Mouse (Mus musculus): Measurements from ENCODE around the gene Bach2.

The Bach2 gene

DNA sequence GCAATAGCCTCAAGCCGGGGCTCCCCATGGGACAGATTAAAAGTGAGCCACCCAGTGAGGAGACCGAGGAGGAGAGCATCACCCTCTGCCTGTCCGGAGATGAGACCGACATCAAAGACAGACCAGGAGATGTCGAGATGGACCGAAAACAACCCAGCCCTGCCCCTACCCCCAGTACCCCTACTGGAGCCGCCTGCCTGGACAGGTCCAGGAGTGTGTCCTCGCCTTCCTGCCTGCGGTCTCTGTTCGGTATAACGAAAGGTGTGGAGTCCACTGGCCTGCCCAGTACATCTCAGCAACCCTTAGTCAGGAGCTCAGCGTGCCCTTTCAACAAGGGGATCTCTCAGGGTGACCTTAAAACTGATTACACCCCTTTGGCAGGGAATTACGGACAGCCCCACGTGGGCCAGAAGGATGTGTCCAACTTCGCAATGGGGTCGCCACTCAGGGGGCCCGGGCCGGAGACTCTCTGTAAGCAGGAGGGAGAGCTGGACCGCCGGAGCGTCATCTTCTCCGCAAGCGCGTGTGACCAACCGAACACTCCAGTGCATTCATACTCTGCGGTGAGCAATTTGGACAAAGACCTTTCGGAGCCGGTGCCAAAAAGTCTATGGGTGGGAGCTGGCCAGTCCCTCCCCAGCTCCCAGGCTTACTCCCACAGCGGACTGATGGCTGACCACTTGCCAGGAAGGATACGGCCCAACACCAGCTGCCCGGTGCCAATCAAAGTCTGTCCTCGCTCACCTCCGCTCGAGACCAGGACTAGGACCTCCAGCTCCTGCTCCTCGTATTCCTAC is 323.9 kb downstream of the Bach2 start:
- no peak for DNase-seq (ENCODE audit: low spot score in 2 of 2)

DNA sequence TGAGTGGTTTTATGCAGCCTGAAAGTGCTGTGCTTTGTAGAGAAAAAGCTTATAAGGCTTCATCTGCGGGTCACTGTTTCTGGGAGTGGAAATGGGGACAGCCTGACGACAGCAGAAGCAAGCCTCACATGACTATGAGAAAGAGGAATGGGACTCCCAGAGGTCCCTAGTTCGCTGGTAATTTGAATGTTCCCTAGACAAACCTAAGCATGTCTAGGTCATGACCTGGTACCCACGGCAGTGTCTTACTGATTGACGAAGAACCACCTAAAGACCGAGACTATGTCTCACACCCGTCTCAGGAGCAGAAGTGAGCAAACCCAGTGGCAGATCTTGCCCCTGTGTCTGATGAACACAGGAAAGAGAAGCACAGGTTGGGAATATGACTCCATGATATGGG is 325.8 kb downstream of the Bach2 start:
- DNase-seq (ENCODE audit: low spot score in 2 of 2): no peak

DNA sequence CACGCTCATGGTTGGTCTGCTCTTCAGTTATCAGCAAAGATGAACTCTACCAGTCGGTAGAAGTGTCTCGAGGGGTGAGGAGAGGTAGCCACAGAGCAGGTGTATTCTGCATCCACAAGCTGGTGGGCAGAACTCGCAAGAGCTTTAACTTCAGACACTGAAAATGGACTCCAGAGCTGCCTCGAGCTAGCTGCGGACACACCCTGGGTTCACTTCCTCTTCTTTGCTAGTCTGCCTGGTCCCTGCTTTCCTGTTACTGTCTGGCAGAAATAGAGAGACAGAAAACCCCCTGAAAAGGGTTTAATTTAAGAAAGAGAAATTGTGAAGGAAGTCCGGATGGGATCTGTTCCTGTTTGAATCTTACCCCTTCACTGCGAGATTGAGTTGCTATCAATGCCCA is 326.3 kb downstream of the Bach2 start:
- DNase-seq (ENCODE audit: low spot score in 2 of 2): no peak

DNA sequence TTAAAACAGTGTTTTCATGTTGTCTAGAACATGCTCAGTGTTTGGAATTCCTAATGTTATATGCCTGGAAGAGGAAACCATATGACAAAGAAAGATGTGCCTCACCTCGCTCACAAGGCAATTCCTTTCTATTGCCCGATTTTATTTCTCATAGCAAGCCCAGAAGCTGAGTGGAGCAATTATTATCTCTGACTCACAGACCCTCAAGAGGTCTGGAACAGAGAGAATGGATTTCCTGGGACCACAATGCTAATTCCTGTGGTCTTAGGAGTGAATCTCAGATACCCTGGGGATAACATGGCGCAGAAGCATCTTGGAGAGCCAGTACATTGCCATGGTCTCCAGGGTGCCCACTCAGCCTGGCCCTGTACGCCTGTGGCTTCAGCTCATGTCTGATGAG is 330.4 kb downstream of the Bach2 start:
- no peak for DNase-seq (ENCODE audit: low spot score in 2 of 2)

DNA sequence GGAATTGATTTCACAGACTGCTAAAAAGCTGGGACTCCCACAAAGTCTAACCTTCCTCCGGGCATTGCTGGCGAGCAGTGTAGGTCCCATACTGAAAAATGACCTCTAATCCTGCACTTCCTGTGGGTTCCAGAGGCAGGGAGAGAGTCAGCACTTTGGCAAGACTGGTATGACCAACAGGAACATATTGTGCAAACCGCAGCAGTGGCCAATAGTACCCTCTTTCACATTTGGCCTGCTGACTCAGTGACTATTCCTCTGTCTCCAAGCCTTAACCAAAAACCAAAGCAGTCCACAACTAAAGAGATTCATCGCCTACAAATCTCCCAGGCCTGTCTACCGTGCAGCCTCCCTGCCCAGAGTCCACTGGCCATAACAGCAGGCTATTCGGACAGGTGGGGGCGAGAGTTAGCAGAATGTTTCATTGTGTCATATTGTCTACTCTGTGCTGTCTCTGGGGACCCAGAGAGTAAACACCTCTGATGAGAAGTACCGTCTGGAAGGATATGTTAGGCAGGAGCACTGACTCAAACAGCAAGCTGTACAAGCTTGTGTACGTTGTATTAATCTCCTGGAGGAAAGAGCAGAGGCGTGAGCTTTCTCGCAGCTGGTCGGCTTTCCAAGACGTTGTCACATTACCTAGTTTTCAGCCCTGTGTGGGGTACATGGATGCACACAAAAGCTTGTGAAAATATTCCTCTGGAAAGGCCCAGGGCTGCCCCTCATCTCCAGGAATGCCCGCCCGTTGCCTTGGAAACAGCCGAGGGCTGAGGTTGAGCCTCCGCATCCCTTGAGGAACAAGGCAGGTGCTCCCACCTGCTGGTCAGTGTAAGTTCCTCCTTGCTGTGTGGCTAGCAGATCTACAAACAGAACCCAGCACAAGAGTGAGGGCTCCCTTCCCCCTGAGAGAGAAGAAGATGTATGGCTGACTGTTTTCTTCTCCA is 331.7 kb downstream of the Bach2 start:
- no peak for DNase-seq (ENCODE audit: low spot score in 2 of 2)

DNA sequence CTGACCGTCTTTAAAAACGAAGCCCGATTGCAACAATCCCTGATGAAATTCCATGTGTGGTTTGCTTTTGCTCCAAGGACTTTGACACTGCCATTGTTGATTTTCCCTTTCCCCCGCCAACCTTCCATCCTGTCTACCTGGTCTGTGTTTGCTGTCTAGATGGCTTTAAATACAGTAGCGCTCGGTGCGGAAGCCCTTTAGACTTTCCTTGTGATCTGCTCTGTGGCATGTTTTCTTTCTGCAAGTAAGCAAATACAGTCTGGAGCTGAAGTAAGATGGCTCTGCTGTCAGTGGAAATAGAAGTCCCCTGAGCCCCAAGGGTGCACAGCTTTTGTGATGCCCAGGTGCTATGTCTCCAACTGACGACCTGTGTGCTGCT is 332.3 kb downstream of the Bach2 start:
- no peak for DNase-seq (ENCODE audit: low spot score in 2 of 2)

DNA sequence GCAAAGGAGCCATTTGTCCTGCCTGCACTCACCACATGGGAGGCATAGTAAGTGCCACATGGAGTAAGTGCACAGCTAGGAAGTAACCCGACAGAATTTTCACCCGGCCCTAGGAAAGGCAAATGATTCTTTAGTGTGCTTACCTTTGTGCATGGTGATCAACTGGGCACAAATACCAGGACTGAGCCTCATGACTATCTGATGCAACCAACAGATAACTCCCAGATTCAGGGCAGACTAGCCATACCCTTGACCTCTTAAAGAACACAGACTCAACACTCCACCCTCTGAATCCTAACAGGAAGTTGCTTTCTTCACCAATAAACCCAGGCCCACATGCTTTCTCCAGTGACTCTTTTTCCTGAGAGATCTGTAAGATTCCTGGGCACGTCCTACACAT is 332.8 kb downstream of the Bach2 start:
- DNase-seq (ENCODE audit: low spot score in 2 of 2): no peak

DNA sequence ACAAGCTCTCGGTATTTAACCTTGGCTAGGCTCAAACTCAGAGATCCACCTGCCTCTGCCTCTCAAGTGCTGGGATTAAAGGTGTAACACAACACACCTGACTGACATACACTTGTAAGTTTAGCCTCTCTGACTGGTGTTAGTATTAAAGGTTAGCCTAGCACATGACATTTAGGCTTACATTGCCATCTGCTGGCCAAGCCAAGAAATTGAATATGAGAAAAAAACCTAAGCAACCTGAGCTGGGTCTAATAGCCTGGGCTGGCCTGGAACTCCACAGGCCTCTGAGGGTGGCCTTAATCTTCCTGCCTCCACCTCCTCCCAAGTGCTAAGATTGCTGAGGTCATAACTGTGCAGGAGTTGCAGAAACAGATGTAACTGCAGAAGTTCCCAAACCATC is 333.5 kb downstream of the Bach2 start:
- no peak for DNase-seq (ENCODE audit: low spot score in 2 of 2)

DNA sequence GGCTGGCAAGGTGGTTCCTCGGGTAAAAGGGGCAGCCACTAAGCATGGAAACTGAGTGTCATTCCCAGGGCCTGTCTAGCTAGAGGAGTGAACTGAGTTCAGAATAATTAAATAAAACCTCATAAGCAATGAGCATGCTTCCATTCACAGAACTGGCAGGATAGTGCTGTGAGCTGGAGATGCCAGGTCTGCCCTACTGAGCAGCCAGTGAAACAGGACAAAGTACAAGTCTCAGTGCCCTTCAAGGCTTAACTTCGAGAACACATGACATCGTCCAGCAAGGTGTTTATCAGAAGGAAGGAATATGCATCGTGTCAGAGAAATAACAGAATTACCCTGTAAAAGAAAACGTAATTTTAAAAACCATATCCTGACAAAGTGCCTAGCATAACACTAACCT is 335.0 kb downstream of the Bach2 start:
- DNase-seq (ENCODE audit: low spot score in 2 of 2): no peak

DNA sequence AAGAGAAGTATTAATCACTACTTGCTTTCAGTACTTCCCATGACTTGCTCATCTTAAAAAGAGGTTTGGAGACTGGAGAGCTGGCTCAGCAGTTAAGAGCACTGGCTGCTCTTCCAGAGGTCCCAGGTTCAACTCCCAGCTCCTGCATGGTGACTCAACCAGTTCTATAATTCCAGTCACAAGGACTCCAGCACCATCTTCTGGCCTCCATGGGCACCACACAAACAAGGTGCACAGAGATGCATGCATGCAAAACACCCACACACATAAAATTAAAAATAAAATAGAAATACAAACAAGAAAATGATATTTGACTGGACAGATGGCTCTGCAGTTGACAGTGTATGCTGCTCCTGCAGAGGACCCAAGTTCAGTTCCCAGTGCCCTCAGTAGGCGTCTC is 336.0 kb downstream of the Bach2 start:
- no peak for DNase-seq (ENCODE audit: low spot score in 2 of 2)

DNA sequence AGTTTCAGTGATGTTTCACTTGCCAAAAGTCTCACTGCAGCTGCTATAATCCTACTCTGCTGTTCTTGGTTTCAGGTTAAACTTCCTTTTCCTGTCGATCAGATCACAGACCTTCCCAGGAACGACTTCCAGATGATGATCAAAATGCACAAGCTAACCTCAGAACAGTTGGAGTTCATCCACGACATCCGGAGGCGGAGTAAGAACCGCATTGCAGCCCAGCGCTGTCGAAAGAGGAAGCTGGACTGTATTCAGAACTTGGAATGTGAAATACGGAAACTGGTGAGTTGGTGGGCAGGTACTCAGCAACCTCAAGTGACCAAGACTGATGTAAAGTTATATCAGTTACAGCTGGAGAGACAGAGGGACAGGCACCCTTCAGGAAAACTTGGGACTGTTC is 336.6 kb downstream of the Bach2 start:
- no peak for DNase-seq (ENCODE audit: low spot score in 2 of 2)

DNA sequence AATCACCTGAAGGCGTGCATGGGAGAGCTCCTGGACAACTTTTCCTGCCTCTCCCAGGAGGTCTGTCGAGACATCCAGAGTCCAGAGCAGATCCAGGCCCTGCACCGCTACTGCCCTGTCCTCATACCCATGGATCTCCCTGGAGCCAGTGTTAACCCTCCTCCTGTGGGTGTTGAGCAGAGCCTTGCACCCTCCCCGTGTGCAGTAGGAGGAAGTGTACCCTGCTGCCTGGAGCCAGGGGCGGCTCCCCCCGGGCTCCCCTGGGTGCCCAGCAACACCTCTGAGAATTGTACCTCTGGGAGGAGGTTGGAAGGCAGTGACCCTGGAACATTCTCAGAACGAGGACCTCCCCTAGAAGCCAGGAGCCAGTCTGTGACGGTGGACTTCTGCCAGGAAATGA is 341.2 kb downstream of the Bach2 start:
- no peak for DNase-seq (ENCODE audit: low spot score in 2 of 2)

DNA sequence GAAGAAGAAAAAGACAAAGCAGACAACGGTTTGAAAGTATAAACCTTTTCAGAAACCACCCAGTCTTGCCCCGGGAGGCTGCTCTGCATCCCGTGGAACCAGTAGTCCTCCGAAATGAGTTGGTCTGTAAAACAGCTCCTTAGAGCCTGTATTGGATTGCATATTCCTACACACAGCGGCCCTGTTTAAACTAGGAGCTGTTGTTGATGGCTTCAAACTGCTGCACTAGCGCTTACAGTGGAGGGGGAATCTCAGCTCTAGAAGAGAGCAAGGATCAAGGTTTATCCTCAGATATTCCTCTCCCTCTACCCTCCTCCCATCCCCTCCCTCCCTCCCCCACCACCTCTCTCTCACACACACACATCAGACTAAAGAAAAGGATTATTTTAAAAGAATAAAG is 345.6 kb downstream of the Bach2 start:
- DNase-seq (ENCODE audit: low spot score in 2 of 2): no peak

DNA sequence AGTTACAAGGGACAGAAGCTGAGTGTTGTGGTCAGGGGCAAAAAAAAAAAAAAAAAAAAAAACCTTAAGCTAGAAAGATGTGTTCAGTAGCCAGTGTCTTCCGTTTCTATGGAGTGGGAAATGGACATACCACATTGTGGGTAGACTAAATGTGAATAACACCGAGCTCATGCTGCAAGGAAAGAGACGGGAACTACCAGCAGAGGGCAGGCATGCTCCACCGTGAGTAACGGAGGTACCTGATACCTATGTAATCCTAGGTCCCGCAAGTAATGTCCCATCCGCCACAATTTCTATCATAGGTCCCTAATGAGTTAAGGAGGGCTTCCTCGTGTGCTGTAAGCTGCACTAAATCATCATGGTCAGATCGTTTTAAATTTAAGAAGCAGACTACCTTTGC is 348.0 kb downstream of the Bach2 start:
- no peak for DNase-seq (ENCODE audit: low spot score in 2 of 2)

DNA sequence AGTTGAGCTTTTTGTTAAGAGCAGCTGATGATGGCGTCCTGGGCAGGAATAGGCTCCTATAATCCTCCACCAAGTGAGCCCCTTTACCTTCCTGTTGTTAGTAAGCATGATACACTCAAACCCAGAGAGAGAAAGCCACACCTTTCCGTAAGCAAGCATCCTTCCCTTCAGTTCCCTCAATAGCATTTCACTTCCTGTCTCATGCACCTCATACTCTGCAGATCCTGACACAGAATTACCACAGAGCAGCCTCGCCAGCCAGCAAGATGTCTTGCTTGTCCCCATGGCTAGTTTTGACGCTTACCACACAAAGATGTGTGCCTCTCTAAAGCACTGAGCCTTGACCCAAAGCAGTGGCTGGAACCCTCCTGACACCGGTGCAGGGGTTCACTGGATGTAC is 348.9 kb downstream of the Bach2 start:
- DNase-seq (ENCODE audit: low spot score in 2 of 2): no peak

DNA sequence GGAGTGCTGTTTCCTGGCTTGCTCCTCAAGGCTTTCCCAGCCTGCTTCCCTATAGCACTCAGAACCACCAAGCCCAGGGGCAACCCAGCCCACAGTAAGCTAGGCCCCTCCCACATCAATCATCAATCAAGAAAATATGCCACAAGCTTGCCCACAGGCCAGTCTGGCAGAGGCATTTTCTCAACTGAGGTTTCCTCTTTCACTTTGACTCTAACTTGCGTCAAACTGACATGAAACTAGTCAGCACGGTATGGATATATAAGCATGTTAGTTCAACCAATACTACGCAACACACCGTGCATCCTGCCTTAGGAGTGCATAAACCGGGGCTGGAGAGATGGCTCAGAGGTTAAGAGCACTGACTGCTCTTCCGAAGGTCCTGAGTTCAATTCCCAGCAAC is 349.6 kb downstream of the Bach2 start:
- DNase-seq (ENCODE audit: low spot score in 2 of 2): no peak

DNA sequence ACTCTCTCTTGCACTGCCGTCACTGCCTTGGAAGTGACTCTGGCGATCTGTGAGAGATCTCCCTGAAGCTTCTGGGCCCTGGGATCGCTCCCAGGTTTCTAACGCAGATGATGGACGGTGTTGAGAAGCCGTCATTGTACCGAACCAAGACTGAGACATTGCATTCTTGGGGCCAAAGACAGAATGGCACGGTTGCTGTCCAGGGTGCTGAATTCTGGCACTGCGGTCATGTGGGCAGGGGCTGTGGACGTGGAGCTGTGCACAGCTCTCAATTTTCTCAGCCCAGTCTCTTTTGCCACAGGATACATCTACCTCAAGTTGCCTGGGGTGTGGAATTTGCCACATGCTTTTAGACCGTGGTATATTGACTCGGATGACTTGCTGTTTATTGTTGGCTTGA is 362.5 kb downstream of the Bach2 start:
- DNase-seq (ENCODE audit: low spot score in 2 of 2): peak; percentile 28 to 72

DNA sequence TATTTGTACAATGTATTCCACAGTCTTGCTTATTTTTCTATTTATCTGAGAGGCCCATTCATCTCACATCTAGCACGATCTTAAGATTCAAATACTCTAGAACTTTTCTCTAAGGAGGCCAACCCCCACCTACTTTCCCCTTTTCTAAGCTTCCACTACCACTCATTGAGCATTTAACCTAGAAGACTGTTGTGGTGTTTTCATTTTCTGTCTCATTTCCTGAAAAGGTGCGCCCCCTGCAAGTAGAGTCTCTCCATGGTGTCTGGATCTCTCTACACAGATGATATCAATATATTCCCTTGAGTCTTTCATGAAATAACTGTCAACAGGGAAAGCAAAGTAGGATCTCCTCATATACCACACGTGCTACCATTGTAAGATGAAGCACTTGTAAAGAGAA is 364.1 kb downstream of the Bach2 start, which contains the start of gene Gja10:
Gene Gja10 (minus strand): TSS at position 101 of the 400 bp plus-strand sequence.
- DNase-seq (ENCODE audit: low spot score in 2 of 2): no peak

DNA sequence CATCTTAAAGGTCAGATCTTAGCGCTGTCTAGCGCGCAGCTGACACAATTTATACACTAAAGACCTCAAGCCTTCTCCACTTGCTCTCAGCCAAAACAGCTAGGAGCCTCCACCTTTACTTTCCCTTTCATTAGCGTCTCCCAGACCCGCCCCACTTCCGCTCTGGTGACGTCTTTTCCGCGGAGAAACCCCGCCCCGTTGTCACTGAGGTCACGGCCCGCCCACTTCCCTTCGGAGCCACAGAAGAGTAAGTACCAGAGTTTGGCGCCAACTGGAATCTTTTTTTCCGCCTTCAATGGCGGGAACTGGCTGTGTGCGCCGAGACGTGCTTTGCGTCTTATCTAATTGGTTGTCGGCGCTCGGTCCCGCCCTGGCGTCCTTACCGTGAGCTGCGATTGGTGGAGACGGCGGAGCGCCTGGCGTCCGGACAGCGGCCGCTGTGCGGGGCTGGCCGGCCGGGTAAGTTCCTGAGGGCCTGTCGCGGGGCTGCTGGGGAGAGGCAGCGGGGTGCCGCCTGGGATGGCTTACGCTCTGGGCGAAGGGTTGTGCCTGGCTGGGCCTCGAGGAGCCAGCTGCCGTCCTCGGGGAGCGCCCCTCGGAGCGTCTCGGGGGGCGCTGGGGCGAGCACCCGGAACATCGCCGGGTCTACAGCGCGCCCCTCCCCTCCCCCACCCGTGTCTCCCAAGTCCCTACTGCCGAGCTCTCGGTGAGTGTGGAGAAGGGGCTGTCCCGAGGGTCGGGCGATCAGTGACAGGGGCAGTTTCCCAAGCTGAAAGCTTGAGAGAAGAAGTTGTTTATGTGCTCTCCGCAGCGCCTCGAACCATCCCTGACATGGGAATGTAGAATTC is 376.7 kb downstream of the Bach2 start, which contains the start of gene Casp8ap2:
Gene Casp8ap2 (plus strand): TSS at position 418 of the 848 bp plus-strand sequence.
- peak; percentile 98 for DNase-seq (ENCODE audit: low spot score in 2 of 2)

DNA sequence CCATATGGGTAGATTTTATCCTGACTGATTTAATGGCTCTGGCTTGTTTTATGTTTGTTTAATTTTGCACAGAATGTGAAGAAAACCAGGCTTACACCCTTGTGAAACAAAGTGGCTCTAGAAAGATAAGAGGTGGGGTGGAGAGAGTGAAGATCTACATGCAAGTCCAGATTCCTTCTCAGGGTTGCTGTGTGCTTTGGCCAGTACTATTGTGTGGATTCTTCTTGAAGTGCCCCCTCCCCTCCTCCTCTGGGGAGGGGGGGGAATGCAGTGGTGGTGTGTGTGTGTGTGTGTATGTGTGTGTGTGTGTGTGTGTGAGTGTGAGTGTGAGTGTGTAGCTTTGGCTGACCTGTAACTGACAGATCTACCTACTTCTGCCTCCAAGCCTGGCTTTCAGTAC is 383.0 kb downstream of the Bach2 start:
- DNase-seq (ENCODE audit: low spot score in 2 of 2): no peak
